Mouse (Mus musculus): ENCODE data around the gene Sgsm3.

GRCm38 (mm10) chr15:80948145-80949135 lies 29.1 kb upstream of the Sgsm3 start, which contains the start of gene Adsl:
- TF ChIP-seq TCF3 (IDR thresholded peaks at IDR 0.05; ENCODE audit: insufficient read length, low read depth): no peak
- TF ChIP-seq POLR2A (IDR thresholded peaks at IDR 0.05; ENCODE audit: insufficient read length, low read depth): peak; percentile 99
- no peak for TF ChIP-seq CEBPB (IDR thresholded peaks at IDR 0.05; ENCODE audit: insufficient read depth, poor library complexity, severe bottlenecking)
- TF ChIP-seq TCF12 (IDR thresholded peaks at IDR 0.05; ENCODE audit: insufficient read depth, poor library complexity, severe bottlenecking): no peak
- TF ChIP-seq POLR2AphosphoS2 (IDR thresholded peaks at IDR 0.05; ENCODE audit: insufficient read length, low read depth): peak; percentile 98
- TF ChIP-seq E2F4 (IDR thresholded peaks at IDR 0.05; ENCODE audit: insufficient read depth): no peak
- peak in 2 of 3 experiments; percentile 33 to 66 for TF ChIP-seq MYOG (IDR thresholded peaks at IDR 0.05; ENCODE audit: control insufficient read depth in 1 of 3, insufficient read depth in 1 of 3, insufficient read length in 2 of 3, low read depth in 2 of 3)
- no peak for TF ChIP-seq REST (IDR thresholded peaks at IDR 0.05; ENCODE audit: insufficient read depth, insufficient read length)
- no peak for TF ChIP-seq MAX (IDR thresholded peaks at IDR 0.05; ENCODE audit: low read depth)
- no peak for TF ChIP-seq USF1 (IDR thresholded peaks at IDR 0.05; ENCODE audit: low read depth)

All from myocyte (in vitro differentiated cells).